Mouse (Mus musculus) forebrain, embryonic 13.5 days (tissue): ENCODE data around the gene Asnsd1. TPM values are rescaled to one million over a fixed set of nuclear protein-coding genes. Genes with fewer than 3 reads are reported as not detected.

Experiments
- ATAC-seq: fragments of 200-750 bp; cut with Nextera tagmentation; 2 replicates; pipeline ENCODE4 v1.8.0; 2017
- H3K27ac ChIP-seq: fragments of 300-500 bp; sonication (generic); 2 replicates; pipeline ENCODE4 v1.5.1; 2015; ENCODE audit warnings: inconsistent platforms, mild to moderate bottlenecking, moderate library complexity
- H3K27me3 ChIP-seq: fragments of 300-500 bp; sonication (generic); 2 replicates; pipeline ENCODE4 v1.6.1; 2015; ENCODE audit warnings: mild to moderate bottlenecking, inconsistent platforms
- H3K36me3 ChIP-seq: fragments of 300-500 bp; sonication (generic); 2 replicates; pipeline ENCODE4 v1.6.1; 2015; ENCODE audit warnings: mild to moderate bottlenecking, inconsistent platforms; ENCODE audit not compliant: poor library complexity, severe bottlenecking
- H3K4me1 ChIP-seq: fragments of 300-500 bp; sonication (generic); 2 replicates; pipeline ENCODE4 v1.6.1; 2015; ENCODE audit warnings: inconsistent platforms
- H3K4me2 ChIP-seq: fragments of 300-500 bp; sonication (generic); 2 replicates; pipeline ENCODE4 v1.6.1; 2015; ENCODE audit warnings: inconsistent platforms, mild to moderate bottlenecking, moderate library complexity
- H3K4me3 ChIP-seq: fragments of 300-500 bp; sonication (generic); 2 replicates; pipeline ENCODE4 v1.5.1; 2015; ENCODE audit warnings: mild to moderate bottlenecking, inconsistent platforms
- H3K9ac ChIP-seq: fragments of 300-500 bp; sonication (generic); 2 replicates; pipeline ENCODE4 v1.6.1; 2015; ENCODE audit warnings: mild to moderate bottlenecking, inconsistent platforms
- H3K9me3 ChIP-seq: fragments of 300-500 bp; sonication (generic); replicated peaks from 2 replicates; pipeline ENCODE4 v1.6.1; 2016; ENCODE audit warnings: inconsistent platforms
- WGBS: fragments of 180-500 bp; shearing (Covaris S2); methylation state at CpG from one replicate; pipeline ENCODE4 v1.1.7; 2015; 5-methylcytosine and 5-hydroxymethylcytosine counted together
- polyA plus RNA-seq: library from polyadenylated mRNA; unstranded; fragments of >200 nt; fragmentation: Nextera tagmentation; extraction: Ambion mirVana; gene quantifications from 2 replicates; pipeline ENCODE4 v1.2.1, GENCODE M21; 2015

Gene Asnsd1
- polyA plus RNA-seq, 1 experiment from 2014 or later, result 68.7 TPM

- Histone ChIP-seq H3K4me2 (no peak overlapping the region), H3K36me3 (peaks cover 22% of the 10 kb centered on the region), H3K9me3 (no peaks in the 10 kb centered on the region), H3K9ac (no peak overlapping the region), H3K27ac (no peak overlapping the region), H3K27me3 (no peaks in the 10 kb centered on the region), H3K4me1 (no peaks in the 10 kb centered on the region), H3K4me3 (no peak overlapping the region)
- no peak for ATAC-seq
- 95% methylated on average over 5 of the region's 5 CpGs for WGBS
These were observed 27.6 kb downstream of the Asnsd1 start for GRCm38 (mm10) chr1:53324827-53325494.

GRCm38 (mm10) chr1:53324277-53324676 is 28.3 kb downstream of the Asnsd1 start:
- no peaks in the 10 kb centered on the region for H3K4me1 ChIP-seq
- H3K36me3 ChIP-seq, result peaks cover 22% of the 10 kb centered on the region
- H3K27me3 ChIP-seq, result no peaks in the 10 kb centered on the region
- no peaks in the 10 kb centered on the region for H3K9me3 ChIP-seq
- H3K4me3 ChIP-seq, result no peak overlapping the region
- no peak overlapping the region for H3K9ac ChIP-seq
- ATAC-seq, result no peak
- 92% methylated on average over 1 of the region's 1 CpGs for WGBS
- no peak overlapping the region for H3K27ac ChIP-seq
- no peak overlapping the region for H3K4me2 ChIP-seq

- 93% methylated on average over 5 of the region's 5 CpGs for WGBS
- H3K4me3 ChIP-seq, result no peak overlapping the region
- no peaks in the 10 kb centered on the region for H3K9me3 ChIP-seq
- no peak overlapping the region for H3K27ac ChIP-seq
- no peaks in the 10 kb centered on the region for H3K27me3 ChIP-seq
- ATAC-seq, result no peak
- peaks cover 26% of the 10 kb centered on the region for H3K36me3 ChIP-seq
- H3K4me2 ChIP-seq, result no peak overlapping the region
- H3K9ac ChIP-seq, result no peak overlapping the region
- no peaks in the 10 kb centered on the region for H3K4me1 ChIP-seq
These were observed 29.3 kb downstream of the Asnsd1 start for GRCm38 (mm10) chr1:53323254-53323653.

- Histone ChIP-seq H3K27ac (no peak overlapping the region), H3K9me3 (no peaks in the 10 kb centered on the region), H3K9ac (no peak overlapping the region), H3K27me3 (no peaks in the 10 kb centered on the region), H3K4me3 (no peak overlapping the region), H3K36me3 (peaks cover 37% of the 10 kb centered on the region), H3K4me1 (no peaks in the 10 kb centered on the region), H3K4me2 (no peak overlapping the region)
- no peak for ATAC-seq
- WGBS, result 98% methylated on average over 4 of the region's 4 CpGs
These were observed 30.7 kb downstream of the Asnsd1 start for GRCm38 (mm10) chr1:53321662-53322344.

GRCm38 (mm10) chr1:53312989-53313967 is 39.3 kb downstream of the Asnsd1 start, which contains the start of gene Osgepl1:
TSS of gene Osgepl1 (plus strand) at chr1:53313624.
- Histone ChIP-seq H3K36me3 (peaks cover 32% of the 10 kb centered on the region), H3K9ac (peak within 1 kb of the TSS; percentile 82), H3K9me3 (no peaks in the 10 kb centered on the region), H3K27me3 (no peaks in the 10 kb centered on the region), H3K4me3 (peak within 1 kb of the TSS; percentile 67), H3K27ac (peak within 1 kb of the TSS; percentile 77), H3K4me2 (peak within 1 kb of the TSS; percentile 66), H3K4me1 (peaks cover 16% of the 10 kb centered on the region)
- ATAC-seq, result peak; percentile 99
- 3% methylated on average over 27 of the region's 27 CpGs for WGBS

- ATAC-seq, result no peak
- H3K4me2 ChIP-seq, result no peak overlapping the region
- WGBS, result 89% methylated on average over 4 of the region's 4 CpGs
These were observed 52.0 kb downstream of the Asnsd1 start for GRCm38 (mm10) chr1:53300506-53300905.

GRCm38 (mm10) chr1:53296581-53297383 is 55.8 kb downstream of the Asnsd1 start, which contains the start of the genes Pms1, Ormdl1 and Gm28778:
TSS of gene Pms1 (minus strand) at chr1:53297018.
TSS of gene Ormdl1 (plus strand) at chr1:53297095.
TSS of gene Gm28778 (plus strand) at chr1:53297111.
- peak within 1 kb of the TSS; percentile 81 for H3K27ac ChIP-seq
- H3K9ac ChIP-seq, result peak within 1 kb of the TSS; percentile 86
- H3K4me1 ChIP-seq, result peaks cover 12% of the 10 kb centered on the region
- WGBS, result under 1% methylated on average over 66 of the region's 66 CpGs
- H3K27me3 ChIP-seq, result no peaks in the 10 kb centered on the region
- no peaks in the 10 kb centered on the region for H3K9me3 ChIP-seq
- peak within 1 kb of the TSS; percentile 67 for H3K4me3 ChIP-seq
- peak; percentile 100 for ATAC-seq
- H3K4me2 ChIP-seq, result peak within 1 kb of the TSS; percentile 61
- peaks cover 14% of the 10 kb centered on the region; the same call in 1 of the 2 replicates for H3K36me3 ChIP-seq

More at GRCm38 (mm10) chr1:53300506-53300905, 52.0 kb downstream of the Asnsd1 start:
- Histone ChIP-seq H3K36me3 (peaks cover 21% of the 10 kb centered on the region; the same call in 1 of the 2 replicates), H3K27ac (no peak overlapping the region), H3K4me1 (peaks cover 12% of the 10 kb centered on the region), H3K9me3 (no peaks in the 10 kb centered on the region), H3K9ac (no peak overlapping the region), H3K4me3 (no peak overlapping the region), H3K27me3 (no peaks in the 10 kb centered on the region)

Other genes with a start within 250 kb of the Asnsd1 start
- not detected in 2 replicates for gene 1700019A02Rik, start 165.1 kb downstream of the Asnsd1 start, polyA plus RNA-seq
- gene Pms1, start 55.7 kb downstream of the Asnsd1 start, polyA plus RNA-seq, result 17.6 and 20.2 TPM in 2 replicates
- 72.3 and 76.5 TPM in 2 replicates for gene Ormdl1, start 55.7 kb downstream of the Asnsd1 start, polyA plus RNA-seq
- not detected in 2 replicates for gene Gm28778, start 55.6 kb downstream of the Asnsd1 start, polyA plus RNA-seq
- gene Osgepl1, start 39.1 kb downstream of the Asnsd1 start, polyA plus RNA-seq, result 28.4 and 28.8 TPM in 2 replicates
- gene Asdurf, start 133 bp downstream of the Asnsd1 start, polyA plus RNA-seq, result 1.5 and 15.8 TPM in 2 replicates
- 1.3 and 1.5 TPM in 2 replicates for gene Gm28551, start 85 bp downstream of the Asnsd1 start, polyA plus RNA-seq